Mouse (Mus musculus): ENCODE measurements around the gene Gm17334. TPM values are rescaled to one million over a fixed set of nuclear protein-coding genes. Genes with fewer than 3 reads are reported as not detected.
A peak's percentile ranks its signal among the peaks of the same experiment; 100 is the strongest.

The Gm17334 gene
- total RNA-seq, 2 experiments from 2014 or later, result 0.99 to 1.9 TPM

DNA sequence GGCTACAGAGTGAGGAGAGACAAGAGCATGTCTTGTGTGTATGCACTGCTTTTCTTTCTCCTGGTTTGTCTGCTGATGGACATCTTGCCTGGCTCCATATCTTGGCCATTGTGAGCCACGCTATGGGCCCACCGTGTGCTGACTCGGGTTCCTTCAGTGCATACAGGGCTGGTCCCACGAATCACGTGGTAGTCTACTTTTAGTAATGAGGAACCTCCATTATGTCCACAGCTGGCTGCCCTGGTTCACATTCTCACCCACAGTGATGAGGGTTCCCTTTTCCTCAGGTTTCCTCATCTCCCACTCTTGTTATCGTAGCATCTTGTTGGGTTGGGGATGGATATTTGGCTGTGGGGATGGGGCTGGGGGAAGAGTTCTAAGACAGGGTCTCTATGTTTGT lies 24.4 kb downstream of the Gm17334 start:
- DNase-seq (ENCODE audit: low spot score in 2 of 2), result no peak

DNA sequence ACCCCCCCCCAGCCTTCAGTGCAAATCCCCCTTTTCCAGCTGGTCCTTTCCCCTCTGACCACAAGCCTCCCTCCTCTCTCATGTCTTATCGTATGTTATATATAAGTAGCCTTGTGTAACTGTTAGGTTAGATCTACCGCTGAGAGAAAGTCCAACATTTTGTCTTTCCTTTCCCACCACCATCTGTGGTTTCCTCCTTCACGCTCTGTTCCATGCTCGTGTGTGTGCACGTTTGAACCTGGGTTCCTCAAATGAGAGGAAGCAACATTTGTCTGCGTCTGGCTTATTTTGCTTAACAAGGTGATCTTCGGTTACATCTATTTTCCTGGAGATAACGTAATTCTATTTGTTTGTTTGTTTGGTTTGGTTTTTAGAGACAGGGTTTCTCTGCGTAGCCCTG lies 25.0 kb downstream of the Gm17334 start:
- DNase-seq (ENCODE audit: low spot score in 2 of 2), result no peak

DNA sequence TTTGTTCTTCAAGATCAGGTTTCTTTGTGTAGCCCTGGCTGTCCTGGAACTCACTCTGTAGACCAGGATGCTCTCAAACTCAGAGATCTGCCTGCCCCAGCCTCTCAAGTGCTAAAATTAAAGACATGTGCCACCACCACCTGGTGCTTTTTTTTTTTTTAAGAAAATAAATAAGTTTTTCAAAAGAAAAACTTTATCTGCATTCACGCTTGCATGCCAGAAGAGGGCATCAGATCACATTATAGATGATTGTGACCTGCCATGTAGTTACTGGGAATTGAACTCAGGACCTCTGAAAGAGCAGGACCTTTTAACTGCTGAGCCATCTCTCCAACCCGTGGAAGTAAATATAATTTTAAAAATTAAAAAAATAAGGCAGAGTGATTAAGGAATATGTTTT lies 27.7 kb downstream of the Gm17334 start:
- no peak for DNase-seq (ENCODE audit: low spot score in 2 of 2)

DNA sequence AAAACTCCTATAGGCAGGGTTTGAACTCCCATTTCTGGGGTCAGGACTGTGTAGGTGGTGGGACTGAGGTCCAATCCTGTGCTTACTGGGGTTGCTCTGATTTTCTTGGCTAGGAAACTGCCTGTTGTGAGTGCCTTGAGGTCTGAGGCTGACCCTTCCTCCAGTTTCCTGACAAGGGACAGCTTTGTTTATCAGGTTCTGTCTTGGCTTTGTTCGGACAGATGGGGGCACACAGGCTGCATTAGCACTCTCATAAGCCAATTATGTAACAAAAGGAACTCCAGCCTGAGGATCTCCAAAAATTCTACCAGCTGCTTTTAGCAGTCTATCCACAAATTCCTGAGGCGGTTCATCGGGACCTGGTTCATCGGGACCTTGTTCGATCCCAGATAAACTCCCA lies 30.6 kb downstream of the Gm17334 start:
- DNase-seq (ENCODE audit: low spot score in 2 of 2), result no peak

DNA sequence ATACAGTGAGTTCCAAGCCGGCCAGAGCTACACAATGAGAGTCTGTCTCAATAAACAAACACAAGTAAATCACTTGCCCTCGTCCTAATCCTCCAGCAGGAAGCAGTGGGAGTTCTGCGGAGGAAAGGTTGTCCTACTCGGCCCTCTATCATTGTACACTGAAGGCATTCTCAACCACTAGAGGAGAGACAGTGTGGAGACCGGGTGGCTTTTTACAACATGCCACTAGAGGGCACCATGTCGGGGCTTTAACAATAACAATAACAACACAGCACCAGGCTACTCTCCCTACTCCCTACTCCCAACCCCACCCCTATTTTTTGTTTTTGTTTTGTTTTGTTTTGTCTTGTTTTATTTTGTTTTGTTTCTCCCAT lies 35.4 kb downstream of the Gm17334 start:
- peak; percentile 31 to 80 for DNase-seq (ENCODE audit: low spot score in 2 of 2)

DNA sequence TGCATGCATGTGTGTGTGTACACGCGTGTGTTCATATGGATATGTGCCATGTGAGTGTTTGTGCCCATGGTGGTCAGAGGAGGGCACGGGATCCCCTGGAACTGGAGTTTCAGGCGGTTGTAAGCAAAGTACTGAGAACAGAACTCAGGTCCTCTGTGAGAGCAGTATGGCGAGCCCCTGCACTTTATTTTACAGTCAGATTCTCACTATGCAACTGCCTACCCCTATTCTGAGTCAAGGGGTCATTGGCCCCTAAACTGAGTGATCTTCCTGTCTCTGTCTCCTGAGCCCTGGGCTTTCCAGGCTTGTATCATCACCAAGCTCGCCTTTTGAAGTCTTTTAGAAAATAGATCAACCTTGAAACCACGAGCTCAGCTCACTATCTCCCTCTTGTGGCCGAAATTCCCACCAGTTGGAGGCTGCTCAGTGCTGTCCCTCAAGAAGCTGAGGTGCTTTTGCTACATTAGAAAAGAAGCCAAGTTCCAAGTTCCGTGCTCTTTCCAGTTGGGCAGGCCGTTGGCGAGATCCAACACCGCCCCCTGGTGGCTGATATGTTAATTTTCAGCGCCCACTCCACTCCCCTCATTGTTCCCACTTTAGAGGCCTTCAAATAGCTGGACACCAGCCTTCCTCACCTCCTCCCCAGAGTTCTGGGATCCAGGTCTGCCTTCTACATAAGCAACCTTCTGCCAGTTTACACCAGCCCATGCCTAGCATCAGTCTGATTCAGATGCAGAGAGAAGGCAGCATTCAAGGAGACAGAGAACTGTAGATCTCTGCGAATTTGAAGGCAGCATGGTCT lies 36.0 kb downstream of the Gm17334 start:
- peak; percentile 37 to 69 for DNase-seq (ENCODE audit: low spot score in 2 of 2)

DNA sequence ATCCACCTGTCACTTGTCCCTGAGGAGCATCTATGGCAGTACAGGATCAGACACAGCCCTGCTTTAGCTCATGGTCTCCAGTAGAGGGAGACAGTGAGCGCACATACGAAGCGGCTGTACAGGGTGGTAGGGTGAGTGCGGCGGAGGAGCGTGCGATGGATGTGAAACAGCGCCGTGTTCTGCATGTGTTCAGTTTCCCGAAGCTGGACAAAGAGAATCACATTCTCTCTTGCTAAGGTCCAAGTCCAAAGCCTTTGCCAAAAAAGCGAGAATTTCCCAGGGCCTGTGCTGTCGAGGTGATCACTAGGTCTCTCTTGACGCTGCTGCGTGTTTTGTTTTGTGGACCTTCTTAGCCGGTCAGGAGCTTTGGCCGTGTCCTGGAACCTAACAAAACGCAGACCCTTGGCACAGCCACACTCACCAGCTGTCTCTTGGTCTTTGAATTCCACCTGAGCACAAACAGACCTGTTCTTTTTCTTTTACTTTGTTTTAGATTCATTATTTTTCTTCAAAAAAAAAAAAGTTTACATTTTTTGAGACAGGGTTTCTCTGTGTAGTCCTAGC lies 37.2 kb downstream of the Gm17334 start:
- DNase-seq (ENCODE audit: low spot score in 2 of 2), result peak; percentile 35 to 75

DNA sequence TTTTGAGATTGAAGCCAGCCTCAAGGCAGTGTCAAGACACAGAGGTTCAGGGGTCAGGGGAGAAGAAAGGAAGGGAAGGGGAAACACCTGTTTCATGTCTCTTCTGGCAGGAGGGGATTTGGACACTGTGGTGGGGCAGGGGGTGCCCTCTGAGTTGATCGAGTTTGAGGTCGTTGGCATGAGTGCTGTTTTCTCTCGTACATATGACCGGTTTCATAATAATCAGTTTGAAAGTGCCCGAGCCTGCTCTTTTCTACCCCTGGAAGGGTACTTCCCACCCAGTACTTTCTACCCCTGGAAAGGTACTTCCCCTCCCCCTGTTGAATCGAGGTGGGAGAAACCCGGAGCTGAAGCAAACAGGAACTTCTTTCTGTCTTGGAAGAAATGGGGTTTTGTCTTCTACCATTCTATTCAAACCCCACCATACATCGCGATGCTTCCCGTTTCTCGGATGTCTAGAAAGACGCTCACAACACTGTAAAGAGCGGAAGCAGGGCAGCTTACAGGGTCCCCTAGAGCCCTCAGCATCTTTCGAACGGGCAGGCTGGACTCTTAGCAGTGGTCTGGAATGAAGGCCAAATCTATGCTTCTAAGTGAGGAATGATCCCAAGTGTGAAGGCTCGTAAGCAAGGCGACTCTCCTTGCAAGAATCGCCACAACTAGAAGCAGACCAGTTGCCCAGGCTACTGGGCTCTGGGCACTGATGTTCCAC lies 37.9 kb downstream of the Gm17334 start:
- no peak for DNase-seq (ENCODE audit: low spot score in 2 of 2)

DNA sequence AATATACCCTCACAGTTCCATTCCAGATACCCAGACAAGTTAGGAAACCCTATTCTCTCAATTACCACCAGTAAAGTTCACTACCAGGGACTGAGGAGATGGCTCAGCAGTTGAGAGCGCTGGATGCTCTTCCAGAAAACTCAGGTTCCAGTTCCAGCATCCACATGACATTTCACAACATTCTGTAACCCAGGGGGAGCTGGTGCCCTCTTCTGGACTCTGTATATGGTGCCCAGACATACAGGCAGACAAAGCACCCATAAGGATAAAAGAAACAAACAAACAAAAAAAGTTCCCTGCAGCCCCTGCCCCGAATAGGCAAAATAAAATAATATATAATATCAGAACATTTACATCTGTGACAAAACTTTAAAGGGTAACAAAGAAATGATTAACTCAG lies 38.6 kb downstream of the Gm17334 start:
- DNase-seq (ENCODE audit: low spot score in 2 of 2), result no peak

DNA sequence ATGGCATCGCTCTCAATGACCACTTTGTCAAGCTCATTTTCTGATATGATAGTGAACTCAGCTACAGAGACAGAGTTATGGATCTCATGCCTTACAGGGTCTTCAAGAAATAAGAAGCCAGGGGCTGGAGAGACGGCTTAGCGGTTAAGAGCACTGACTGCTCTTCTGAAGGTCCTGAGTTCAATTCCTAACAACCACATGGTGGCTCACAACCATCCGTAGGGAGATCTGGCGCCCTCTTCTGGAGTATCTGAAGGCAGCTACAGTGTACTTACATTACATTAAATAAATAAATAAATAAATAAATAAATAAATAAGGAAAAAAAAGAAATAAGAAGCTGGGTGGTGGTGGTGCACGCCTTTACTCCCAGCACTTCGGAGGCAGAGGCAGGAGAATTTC lies 39.2 kb downstream of the Gm17334 start:
- DNase-seq (ENCODE audit: low spot score in 2 of 2), result no peak

DNA sequence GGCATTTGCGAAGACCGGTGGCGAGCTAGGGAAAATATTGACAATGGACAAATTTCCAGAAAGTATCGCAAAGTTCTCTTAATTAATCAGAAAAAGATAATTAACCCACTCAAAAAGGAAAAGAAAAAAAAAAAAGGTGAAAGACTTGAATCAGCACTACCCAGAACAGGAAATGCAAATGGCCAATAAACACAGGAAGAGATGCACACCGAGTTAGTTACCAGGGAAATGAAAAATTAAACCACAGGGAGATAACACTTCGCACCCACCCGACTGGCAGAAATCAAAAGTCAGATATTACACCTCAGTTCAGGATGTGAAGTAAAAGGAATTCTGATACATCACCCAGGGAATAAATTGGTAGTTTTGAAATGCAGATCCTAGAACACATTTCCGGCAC lies 40.7 kb downstream of the Gm17334 start:
- no peak for DNase-seq (ENCODE audit: low spot score in 2 of 2)

DNA sequence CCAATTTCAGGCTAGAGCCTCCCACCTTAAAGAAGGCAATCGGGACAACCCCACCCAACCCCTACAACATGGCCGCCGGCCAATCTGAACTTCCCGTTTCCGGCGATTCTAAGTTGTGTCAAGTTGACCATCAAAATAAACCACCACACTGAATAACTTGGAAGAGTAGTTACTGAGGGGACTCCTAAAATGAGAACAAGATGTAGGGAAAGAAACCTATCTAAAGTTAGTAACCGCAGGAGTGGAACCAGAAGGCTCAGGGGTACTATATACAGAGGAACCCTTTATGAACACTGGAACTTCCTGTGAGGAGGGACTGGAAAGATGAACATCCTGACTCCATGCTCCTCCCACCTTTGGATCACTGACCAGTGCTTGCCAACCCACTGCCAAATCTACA lies 41.5 kb downstream of the Gm17334 start:
- no peak for DNase-seq (ENCODE audit: low spot score in 2 of 2)

Small RNAs within 50 kb of the gene (microRNA-seq; reads per million reads assigned to microRNA genes)
- gene Mir7671, result 0 to 0.25 reads per million in 2 experiments

Other genes starting within 250 kb of the Gm17334 start
- gene Kif3a, start 205.8 kb downstream of the Gm17334 start, total RNA-seq (2021), result 100 to 1,000 TPM; 121 to 127 TPM
- not detected for gene Il4, start 154.5 kb downstream of the Gm17334 start, total RNA-seq (2021)
- gene Il13, start 138.5 kb downstream of the Gm17334 start, total RNA-seq (2021), result not detected
- gene Rad50, start 65.9 kb downstream of the Gm17334 start, total RNA-seq (2021), result 10 to 100 TPM; 13.2 to 13.9 TPM
- not detected for gene Il5, start 52.4 kb downstream of the Gm17334 start, total RNA-seq (2021)
- gene Irf1, start 3.2 kb downstream of the Gm17334 start, total RNA-seq (2021), result 10 to 100 TPM in 1 of 2 experiments, 1 to 10 TPM in 1; 9.4 to 11.6 TPM
- gene Gm12216, start 86.1 kb upstream of the Gm17334 start, total RNA-seq (2021), result 1 to 10 TPM; 7.4 to 7.9 TPM
- gene Slc22a5, start 118.5 kb upstream of the Gm17334 start, total RNA-seq (2021), result 10 to 100 TPM in 1 of 2 experiments, 1 to 10 TPM in 1; 10.0 to 11.6 TPM
- gene Slc22a21, start 207.1 kb upstream of the Gm17334 start, total RNA-seq (2021), result 1 to 10 TPM; 1.0 to 1.3 TPM